Mouse (Mus musculus): ENCODE results near the gene Rab20.
A peak's percentile ranks its signal among the peaks of the same experiment; 100 is the strongest.
"Not testable (repeated sequence)": the region's sequence is repeated elsewhere in the genome, so short reads cannot be mapped to it uniquely, and the experiment has no call there.

The Rab20 gene

DNA sequence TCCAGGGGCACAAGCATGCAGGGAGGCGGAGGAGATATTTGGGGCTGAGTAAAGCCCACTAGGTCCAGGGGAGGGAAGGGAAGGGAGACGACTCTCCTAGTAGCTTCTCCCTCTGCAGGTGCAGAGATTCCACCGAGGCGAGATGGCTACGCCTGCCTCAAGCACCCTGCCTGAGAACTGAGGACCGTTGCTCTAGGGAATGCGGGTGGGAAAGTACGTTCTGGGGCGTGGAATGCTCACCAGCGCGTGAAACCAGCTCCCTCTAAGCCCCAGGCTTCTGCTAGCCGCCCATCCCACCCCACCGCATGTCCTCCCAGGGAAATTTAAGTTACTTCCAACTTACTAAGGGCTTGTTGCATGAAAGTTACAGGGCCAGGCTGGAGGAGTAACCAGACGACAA lies 1.1 kb upstream of the Rab20 start:
- no peak for DNase-seq (ENCODE audit: low read depth)

DNA sequence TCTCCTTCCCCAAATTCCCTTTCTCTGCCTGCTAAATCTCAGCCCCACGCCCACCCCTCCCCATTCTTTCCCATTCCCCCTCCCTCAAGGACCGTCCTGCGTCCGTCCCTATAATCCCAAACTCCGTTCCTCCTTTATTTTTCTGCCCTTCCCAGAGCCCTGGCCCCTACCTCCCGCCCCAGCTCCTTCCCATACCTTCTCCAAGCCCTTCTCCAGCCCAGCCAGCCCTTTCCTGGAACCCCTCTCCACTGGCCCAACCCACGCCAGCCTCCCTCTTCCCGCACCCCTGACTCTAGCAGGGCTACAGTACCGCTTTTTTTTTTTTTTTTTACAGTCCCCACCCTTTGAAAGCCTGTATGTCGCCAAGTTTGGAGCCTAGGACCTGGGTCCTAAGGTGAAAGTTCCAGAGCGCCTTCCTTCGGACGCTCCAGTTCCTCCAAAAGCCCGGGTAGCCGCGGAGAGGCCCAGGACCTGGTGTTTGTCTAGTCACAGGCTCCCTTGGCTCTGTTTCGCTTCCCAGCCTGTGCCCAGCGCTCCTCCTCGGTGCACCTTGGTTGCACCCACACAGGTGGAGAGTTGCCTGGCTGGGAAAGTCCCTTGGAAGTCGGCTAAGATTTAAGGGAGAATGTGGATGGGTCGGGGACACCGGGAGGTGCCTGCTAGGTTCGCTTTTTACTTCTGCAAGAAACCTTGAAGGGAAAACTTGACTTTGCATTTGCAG lies 457 bp upstream of the Rab20 start:
- DNase-seq (ENCODE audit: low read depth) = no peak

DNA sequence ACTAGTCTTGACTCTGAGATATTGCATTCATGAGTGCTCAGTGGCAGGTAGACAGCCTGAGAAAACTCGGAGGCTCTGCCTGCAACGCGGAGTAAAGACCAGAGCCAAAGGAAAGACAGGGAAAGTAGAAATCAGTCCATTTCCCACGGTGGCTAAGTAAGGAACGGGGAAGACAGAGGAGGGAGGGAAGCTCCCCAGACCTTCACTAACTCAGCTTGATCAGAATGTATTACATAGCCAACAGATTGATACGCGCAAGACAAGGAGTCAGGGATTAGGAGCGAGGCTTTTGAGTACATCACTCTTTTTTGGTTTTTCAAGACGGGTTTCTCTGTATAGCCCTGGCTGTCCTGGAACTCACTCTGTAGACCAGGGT lies 1.3 kb downstream of the Rab20 start:
- no peak for DNase-seq (ENCODE audit: low read depth)

DNA sequence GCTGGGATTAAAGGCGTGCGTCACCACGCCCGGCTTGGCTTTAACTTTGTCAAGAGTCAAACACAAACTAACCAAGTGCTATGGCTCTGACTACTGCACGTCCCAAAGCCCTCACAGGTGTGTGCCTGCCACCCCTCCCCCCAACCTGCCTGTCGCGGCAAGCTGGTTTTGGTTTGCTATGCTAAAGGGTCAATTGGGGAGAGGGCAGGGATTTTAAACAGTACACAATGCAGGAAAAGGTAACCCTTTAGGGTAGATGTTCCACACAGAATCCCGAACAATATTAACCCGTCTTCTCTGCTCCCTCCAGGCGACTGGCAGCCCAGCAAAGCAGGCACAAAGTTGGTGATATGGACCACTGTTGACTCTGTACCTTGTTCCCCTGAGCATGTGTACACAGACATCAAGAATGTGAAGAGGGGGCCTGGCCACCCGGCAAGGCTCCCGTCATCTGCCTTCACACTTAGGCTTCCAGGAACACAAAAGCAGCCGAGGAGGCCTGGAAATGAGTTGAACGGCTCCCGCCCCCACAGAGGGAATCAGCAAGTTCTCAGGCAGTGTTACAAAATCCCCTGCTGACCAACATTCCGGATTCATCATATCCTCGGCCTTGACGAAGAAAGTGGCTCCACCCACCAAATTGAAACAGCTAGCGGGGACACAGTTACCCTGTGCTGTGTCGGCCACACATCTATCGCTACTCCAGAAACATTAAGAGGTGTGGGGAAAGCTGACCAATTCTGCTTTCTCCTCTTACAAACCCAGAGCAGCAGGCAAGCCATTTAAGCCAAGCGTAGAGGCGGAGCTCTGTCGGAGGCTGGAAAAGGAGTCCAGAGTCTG lies 2.0 kb downstream of the Rab20 start:
- peak; percentile 90 for DNase-seq (ENCODE audit: low read depth)

DNA sequence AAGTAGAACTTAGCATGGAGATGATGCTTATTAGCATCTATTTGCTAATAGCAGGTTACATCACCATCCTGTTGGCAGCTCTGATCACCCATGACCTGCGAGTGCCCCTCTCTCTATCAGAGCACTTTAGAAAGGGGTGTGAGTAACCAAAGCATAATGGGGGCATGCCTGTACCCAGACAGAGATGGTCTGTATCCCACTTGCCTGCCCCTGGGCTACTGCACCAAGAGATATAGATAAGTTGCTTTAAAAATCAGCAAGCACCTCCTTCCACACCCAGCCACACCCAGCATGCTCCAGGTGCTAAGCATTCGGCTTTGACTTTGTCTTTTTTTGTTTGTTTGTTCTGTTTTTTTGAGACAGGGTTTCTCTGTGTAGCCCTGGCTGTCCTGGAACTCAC lies 2.6 kb downstream of the Rab20 start:
- DNase-seq (ENCODE audit: low read depth) = no peak

DNA sequence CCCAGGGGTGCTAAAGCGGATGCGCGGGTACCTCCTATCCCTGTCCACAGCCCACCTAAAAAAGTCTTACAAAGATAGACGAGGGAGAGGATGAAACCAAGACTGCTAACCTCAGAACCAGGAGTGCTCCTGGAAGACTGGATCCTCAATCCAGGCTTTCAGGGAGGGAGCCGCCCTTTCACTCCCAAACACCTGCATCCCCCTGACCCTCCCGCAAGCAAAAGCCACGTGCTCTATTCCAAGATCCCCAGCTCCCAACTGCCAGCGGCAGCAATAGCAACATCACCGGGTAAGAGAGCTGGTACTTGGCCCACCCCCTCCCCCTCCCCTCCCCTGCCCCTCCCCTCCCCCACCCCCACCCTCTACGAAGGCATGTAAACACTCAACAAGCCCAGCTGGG lies 3.1 kb downstream of the Rab20 start:
- no peak for DNase-seq (ENCODE audit: low read depth)

DNA sequence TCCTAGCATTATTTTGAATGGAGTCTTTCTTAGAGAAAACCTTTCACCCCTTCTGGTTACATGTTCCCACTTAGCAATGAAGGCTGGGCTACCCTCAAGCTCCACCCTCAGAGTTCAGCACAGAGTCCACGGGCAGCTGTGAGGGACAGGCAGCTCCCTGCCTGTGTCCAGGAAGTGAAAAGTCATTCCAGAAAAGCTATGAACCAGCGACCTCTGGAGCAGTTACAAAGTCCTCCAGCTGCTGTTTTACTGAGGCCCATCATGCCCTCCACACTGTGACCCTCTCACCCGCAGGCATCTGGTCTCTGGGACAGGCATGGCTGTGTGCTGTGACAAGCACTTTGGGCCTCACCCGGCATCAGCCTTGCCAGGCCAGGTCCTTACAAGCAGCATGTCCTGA lies 5.4 kb downstream of the Rab20 start:
- DNase-seq (ENCODE audit: low read depth) = no peak

DNA sequence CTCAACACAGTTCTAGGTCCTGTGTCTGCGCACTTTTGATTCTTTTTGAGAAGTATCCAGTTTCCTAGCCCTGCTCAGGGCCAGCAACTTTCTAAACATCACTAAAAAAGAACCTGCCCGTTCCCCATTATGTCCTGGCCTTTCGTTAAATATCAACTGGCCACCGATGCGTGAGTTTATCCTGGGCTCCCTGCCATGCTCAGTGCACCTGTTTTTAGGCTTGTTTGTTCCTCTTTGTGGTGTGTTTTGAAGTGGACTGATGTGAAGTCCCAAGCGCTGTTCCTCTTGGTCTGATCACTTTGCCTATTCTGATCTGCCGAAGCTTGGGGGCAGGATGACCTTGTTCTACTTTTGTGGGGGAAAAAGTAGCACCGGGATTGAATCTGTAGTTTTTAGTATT lies 7.2 kb downstream of the Rab20 start:
- no peak for DNase-seq (ENCODE audit: low read depth)

DNA sequence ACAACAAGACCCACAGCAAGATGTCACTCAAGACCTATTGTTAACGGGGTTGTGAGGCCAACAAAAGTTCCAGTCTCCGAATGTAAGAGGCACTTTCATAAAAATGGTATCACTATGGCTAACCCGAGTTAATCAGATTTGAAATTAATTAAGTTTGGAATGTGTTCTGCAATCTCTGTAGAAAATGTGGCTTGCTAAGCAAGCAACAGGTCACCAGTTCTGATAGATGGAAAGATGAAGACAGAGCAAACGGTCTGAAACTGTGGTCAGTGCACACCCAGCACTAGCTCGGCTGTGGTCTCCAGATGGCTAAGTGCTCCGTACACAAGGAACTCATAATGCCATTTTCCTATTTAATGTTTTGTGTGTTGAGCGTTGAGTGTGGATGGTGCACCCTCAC lies 7.8 kb downstream of the Rab20 start:
- no peak for DNase-seq (ENCODE audit: low read depth)

DNA sequence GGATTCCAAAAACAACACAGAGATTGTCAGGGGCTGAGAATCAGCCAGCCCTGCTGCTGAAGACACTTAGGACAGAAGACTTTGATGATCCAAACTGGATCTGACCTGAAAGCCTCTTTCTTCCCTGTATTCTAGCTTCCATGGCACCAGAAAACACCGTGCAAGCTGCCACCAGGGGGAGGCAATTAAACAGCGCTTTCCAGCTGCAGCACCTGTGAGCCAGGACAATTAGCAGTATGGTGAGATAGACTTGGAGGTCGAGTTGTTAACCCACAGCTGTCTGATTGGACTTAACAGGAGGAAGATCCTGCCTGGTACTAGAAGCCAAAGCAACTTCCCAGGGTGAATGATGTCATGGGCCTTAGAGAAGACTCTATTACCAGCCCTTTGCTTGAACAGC lies 9.4 kb downstream of the Rab20 start:
- peak; percentile 37 for DNase-seq (ENCODE audit: low read depth)

DNA sequence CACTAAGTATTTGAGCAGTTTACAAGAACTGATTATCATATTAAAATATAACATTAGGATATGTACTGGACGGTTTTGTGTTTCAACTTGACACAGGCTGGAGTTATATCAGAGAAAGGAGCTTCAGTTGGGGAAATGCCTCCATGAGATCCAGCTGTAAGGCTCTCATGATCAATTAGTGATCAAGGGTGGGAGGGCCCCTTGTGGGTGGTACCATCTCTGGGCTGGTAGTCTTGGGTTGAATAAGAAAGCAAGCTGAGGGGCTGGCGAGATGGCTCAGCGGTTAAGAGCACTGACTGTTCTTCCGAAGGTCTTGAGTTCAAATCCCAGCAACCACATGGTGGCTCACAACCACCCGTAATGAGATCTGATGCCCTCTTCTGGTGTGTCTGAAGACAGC lies 12.0 kb downstream of the Rab20 start:
- DNase-seq (ENCODE audit: low read depth) = not testable (repeated sequence)

DNA sequence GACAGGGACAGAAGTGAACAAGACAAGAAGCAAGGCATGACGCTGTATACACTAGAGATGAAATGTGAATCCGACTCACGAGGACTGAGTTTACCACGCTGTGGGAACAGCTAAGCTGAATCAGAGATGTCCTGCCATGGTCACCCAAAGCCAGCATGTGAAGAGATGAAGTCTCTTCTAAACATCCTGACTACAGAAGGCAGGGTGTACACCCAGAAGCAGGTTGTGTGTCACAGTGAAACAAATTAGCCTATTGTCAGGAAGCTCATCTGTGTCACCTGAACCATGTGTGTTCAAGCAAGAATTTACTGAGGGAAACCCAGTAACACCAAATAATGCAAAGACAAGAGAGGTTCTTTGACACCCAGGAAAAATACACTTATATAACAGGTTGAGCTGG lies 12.9 kb downstream of the Rab20 start:
- DNase-seq (ENCODE audit: low read depth) = no peak

DNA sequence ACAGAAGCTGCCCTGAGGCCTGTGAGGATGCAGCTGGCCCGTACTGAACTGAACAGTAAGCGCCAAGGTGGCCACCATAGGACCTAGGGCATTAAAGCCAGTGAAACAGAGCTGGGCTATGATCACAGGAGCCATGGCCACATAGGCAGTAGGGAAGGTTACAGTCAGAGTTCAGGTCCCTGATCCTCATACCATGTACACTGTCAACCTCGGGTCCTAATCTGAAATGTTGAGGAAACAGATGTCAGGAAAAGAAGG lies 13.9 kb downstream of the Rab20 start:
- no peak for DNase-seq (ENCODE audit: low read depth)

DNA sequence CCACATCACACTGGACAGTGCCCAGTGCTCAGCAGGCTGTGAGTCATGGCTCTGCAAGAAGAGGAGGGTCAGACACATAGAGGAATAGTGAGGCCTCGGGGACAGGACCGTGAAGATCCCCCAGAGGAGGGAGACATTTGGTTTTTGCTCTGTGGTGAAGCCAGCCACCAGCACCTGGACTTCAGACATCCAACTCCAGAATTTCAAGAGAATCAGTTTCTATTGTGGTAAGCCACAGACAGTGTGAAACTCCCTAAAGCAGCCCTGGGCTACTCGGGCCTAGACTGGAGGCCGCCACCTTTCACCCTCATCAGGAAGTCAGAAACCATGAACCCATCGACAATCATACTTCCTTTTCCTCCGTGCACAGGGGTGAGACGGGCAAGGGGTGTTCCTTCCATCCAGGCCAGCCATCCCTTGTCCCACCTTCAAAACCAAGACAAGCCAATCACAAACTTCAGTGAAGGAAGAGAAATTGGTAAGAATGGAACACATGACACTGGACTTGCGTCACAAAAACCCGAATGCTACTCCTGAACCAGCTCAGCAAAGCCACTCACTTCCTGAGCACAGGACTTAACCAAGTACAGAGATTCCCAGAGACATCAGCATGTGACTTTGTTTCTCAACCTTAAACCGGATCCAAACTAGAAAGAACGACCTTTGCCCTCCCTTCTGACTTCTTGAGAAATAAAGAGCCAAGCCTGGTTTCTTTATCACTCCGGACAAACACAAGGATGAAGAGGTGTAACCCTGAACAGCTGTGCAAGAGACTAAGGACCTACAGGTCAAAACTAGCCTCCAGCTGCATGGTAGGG lies 14.4 kb downstream of the Rab20 start:
- DNase-seq (ENCODE audit: low read depth) = peak; percentile 94

DNA sequence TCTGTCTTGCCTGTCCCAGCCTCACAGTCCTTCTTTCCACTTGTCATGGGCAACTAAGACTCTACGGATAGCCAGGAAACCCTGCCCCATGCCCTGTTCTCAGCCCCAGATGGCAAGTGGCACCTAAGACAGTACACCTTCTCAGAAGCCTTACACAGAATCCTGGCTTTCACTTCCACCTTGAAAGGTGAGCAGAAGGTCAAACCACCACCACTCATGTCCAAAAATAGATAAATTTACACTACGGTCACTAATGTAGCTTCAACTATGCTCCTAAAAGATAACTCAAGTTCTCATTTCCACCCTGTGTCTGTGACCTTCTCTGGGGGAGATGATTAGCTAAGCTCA lies 15.0 kb downstream of the Rab20 start:
- DNase-seq (ENCODE audit: low read depth) = no peak

DNA sequence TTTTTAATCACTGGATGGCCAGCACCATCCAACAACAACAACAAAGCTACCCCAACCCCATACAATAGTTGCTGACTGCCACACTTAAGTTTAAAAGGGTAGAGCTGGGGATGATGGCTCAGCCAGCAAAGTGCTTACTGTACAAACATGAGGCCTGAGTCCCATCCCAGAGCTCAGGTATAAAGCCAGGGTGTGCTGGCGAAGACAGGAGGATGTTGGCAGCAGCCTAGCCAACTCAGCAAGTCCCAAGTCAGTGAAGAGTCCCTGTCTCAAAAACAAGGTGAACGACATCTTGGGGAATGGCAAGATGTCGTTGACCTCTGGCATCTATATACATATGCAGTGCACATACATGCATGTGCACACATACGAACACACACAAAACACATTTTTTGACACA lies 15.9 kb downstream of the Rab20 start:
- no peak for DNase-seq (ENCODE audit: low read depth)

DNA sequence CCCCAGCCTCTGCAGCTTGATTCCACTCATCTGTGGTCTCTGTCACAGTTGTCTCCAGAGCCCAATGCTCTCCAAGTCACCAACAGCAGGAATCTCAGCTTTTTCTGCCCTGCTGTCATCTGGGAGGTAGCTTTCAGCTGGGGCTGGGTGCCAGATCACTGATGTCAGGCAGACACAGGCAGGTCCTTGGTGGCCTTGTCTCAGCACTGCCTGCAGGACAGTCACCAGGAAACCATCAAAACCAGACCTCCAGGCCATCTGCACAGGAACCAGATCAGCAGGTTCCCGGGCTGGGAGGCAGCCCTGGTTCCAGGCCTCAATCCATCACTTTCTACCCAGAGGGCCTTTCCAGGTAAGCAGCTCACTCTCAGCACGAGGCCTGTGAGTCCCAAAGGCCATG lies 16.7 kb downstream of the Rab20 start:
- no peak for DNase-seq (ENCODE audit: low read depth)

DNA sequence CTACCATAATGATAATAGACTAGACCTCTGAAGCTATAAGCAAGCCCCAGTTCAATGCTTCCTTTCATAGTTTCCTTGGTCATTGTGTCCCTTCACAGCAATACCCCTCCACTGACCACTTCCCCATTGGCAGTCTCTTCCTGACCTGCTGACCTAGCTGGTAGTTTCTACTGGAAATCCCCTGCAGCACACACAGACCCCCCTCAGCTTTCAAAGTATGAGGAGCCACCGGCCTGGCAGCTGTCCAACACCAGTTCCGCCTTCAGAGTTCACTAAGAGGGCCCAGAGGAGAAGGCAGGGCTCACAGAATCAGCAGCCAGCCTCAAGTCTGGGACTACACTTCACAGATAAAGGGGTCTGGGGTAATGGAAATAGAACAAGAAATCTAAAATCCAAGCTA lies 17.6 kb downstream of the Rab20 start:
- DNase-seq (ENCODE audit: low read depth) = peak; percentile 57

DNA sequence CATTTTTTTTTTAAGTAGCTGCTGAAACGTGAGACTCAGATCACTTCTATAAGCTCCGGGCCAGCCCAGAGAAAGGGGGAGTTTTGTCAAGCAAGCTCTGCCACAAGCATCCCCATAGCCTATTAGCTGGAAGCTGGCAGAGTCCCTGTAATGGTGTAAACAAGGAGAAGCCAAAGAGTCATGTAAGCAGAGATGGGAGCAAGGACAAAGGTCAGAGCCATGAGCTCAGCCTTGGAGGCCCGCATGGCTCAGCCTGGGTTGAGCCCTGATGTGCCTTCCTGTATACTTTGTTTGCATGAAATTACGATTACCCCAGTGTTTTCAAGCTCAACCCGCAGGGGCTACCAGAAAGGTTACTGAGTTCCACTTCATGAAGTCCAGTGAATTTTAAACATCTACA lies 19.5 kb downstream of the Rab20 start:
- DNase-seq (ENCODE audit: low read depth) = no peak

DNA sequence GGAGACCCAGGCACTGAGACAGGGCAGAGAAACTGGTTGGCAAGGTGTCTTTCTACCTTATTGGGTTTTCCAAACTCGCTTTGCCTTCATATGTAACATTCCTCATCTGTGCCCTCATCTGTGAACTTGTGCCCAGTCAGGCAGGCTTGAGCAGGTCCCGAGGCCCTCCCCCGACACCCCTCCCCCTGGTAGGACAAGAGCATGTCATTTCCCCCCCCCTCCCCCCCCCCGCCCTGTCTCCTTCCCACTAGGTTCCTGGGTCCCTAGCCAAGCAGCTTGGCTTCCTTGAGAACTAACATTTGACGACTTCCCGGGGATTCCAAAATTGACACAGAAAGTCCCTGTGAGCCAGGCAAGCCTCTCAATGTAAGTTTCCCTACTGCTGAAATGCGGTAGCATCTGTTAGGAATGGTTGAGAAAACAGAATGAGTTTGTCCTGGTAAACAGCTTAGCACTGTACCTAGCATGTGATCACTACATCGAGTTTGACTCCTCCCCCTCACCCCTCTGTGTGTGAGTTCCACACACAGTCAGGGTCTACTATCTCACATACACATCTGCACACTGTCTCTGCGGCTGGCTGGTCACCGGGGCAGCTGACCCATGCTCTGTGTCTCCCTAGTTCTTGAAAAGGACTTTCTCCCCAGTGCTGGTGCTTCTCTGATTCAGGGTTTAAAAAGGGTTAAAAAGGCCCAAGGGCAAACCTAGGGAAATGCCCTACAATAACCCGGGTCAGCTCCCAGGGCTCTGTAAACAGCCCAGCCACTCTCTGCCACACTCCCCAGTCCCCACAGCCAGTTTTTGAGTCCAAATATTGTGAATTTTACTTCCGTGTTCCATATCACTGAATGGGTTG lies 20.3 kb downstream of the Rab20 start:
- peak; percentile 19 for DNase-seq (ENCODE audit: low read depth)

DNA sequence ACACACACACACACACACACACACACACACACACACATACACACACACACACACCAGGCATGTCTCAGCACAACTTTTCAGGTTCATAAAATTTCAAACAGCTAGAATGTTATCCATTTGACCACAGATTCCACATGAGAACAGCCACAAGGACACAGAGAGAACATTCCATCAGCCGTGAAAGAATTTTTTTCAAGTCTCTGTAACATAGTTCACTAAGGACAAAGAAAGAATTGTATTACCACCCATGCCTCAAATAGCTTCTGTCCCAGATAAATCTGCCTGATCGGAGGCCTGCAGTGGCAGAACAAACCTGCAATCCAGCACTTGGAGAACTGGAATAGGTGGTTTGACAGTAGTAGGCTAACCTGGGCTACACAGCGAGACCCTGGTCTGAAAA lies 21.2 kb downstream of the Rab20 start:
- no peak for DNase-seq (ENCODE audit: low read depth)

DNA sequence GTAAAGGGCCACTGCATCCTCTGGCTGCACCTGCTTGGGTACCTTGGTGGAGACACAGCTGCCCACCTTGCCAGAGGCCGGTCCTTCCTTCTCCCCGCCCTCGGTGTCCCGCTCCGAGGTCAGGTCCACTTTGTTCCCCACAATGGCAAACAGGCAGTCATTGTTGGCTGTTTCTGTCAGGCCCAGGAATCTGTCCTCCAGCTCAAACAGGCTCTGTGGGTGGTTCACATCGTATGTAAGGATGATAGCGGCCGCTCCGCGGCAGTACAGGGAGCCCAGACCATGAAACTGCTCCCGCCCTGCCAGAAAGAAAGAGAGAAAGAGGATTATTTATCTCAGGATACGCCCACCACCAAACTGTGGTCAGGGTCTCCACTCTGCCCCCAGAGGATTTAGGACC lies 24.3 kb downstream of the Rab20 start:
- DNase-seq (ENCODE audit: low read depth) = no peak

Measured in 416B (cell line).